Mouse (Mus musculus) kidney, adult 18-20 months (tissue): ENCODE data around the gene Ap3b1.

ENCODE experiments used
- DNase-seq: peaks from one replicate; pipeline ENCODE4 v3.0.0; 2021

Gene Ap3b1

DNA sequence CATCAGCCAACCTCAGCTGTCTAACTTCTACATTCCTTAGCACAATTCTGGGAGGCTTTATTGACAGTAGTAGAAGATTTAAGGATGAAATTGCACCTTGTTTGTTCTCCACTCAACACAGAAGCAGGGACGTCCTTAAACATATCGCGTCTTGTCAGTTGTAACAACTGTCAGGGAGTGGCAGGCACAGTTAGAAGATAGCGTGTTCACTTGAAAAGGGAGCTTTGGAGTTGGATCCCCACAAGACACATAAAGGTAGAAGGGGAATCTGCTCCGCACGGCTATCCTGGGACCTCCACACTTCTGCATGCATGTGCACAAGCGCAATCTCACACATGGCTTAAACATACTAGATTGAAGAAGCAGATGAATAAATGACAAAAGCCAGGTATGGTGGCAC lies 183.3 kb downstream of the Ap3b1 start:
- no peak for DNase-seq

GRCm38 (mm10) chr13:94544211-94544610 lies 185.5 kb downstream of the Ap3b1 start:
- no peak for DNase-seq

- no peak for DNase-seq
These were observed 187.0 kb downstream of the Ap3b1 start for GRCm38 (mm10) chr13:94545739-94546138.

GRCm38 (mm10) chr13:94546246-94546645 lies 187.5 kb downstream of the Ap3b1 start:
- DNase-seq: no peak

DNA sequence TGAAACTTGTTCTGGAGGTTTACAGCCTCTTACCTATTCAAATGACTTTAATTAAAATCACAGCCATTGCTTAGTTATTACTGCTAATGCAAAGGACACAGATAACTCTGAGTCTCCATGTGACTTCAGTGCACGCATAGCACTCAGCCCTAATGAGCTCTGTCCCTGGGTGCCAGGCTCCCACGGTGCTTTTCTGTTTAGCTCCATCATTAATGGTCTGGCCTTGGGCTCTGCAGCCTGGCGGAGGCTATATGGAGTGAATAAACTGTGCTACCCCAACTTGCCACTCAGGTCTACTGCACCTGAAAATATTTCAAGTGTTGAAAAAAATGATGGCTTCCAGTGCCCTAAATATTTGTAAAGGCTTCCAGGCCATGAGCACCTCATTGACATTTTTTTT lies 190.8 kb downstream of the Ap3b1 start:
- DNase-seq: no peak

GRCm38 (mm10) chr13:94550037-94550436 lies 191.3 kb downstream of the Ap3b1 start:
- DNase-seq: no peak

DNA sequence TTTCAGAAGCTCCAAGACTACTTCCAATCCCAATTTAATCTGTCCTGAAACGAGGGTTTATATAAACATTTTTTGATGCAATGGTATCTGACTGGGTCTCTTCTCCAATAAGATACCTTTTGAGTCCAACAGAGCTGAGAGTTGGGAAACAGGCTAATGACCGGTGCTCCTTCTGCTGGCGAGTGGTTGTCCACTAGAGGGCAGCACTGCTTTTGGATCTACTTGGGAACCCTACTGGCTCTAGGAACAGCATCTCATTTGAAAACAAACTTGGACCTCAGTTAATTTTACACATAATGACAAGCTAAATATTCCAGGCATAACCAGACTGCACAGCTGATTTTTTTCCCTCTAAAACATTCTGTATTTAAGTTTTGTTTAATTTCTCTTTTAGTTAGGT lies 201.3 kb downstream of the Ap3b1 start:
- DNase-seq: peak; percentile 71

- DNase-seq: no peak
These were observed 202.1 kb downstream of the Ap3b1 start for GRCm38 (mm10) chr13:94560878-94561277.

- DNase-seq: no peak
These were observed 204.0 kb downstream of the Ap3b1 start for GRCm38 (mm10) chr13:94562652-94563339.

DNA sequence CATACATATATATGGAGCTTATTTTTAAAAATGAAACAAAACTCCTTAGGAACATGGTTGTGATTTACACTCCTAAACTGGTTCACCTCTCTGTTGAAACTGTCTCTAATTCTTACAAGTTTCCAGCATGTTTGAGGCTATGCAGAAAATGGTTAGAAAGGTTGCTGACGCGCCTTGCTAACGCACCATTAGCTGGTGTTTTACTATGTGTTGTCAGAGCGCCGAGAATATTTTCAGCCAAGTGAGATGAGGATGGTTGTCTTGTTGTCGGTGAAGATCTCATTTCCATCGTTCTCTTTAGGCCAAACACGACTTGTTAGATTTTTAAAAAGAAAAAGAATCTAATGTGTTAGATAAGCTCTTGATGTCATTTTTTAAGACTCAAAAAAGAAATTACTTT lies 205.1 kb downstream of the Ap3b1 start:
- DNase-seq: no peak

- DNase-seq: no peak
These were observed 205.7 kb downstream of the Ap3b1 start for GRCm38 (mm10) chr13:94564351-94564994.

GRCm38 (mm10) chr13:94565176-94565575 lies 206.4 kb downstream of the Ap3b1 start:
- DNase-seq: no peak

DNA sequence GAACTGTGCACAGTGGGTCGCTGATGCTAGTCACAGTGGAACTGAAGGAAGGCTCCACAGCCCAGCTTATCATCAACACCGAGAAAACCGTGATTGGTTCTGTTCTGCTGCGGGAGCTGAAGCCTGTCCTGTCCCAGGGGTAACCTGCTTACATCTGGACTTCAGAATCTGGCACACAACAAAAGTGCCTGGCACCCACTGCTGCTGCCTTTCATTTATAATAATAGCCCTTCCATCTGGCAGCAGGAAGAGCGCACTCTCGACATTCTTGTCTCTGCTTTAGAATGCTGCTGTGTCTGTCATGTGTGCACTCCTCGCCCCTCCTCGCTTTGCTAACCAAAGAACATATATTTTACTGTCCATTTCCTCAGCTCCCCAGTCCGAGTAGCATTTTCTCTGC lies 206.9 kb downstream of the Ap3b1 start:
- no peak for DNase-seq

DNA sequence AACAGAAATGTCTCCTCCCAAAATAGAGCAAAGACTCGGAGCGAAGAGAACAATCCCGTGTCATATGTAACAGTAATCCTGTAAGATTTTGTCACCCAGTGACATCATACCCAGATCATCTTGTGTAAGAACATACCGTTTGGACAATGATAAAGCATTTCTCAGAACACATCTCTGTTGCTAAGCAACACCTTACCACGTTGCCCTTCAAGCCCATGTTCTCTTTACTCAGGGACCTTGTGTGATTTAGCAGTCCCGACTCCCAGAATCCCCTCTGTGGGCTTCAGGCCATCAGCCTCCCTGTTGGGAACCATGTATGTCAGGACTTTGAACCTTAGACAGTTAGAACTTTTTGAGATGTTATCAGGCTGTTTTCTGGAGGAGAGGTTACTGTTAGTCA lies 209.0 kb downstream of the Ap3b1 start:
- no peak for DNase-seq

DNA sequence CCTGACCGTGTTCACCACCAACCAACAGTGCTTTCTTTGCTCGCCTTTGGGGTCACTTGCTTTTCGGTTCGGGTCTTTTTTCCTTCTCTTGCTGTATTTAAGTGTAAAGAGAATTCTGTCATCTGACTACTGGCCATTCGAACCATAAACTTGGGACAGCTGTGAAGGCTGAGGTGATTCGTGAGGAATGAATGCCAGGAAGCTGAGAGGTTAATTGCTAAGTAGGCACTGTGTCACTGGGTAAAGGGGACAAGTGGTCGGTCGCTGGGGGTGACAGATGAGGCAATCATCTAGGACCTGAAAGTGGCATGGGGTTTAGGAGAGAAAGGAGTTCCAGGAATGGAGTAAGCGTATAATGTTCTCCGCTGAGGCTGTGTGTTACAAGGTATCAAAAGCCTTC lies 212.2 kb downstream of the Ap3b1 start:
- DNase-seq: no peak

DNA sequence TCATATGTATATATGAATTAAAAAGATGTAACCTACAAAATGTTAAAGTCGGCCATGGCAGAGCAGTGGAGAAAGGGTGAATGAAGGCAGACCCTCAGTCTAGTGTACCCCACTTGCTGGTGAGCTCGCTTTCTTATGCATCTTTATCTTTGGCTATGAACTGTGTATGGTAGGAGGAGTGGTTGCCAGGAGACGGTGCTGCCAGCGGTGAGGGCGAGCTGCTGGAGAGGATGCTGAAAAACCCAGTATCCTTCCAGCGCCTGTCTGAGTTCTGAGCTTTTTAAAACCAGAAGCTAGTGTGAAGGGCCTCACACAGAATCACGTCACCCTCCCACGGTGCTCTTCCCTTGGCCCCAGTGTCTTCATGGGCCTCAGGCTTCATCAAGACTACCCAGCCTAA lies 214.6 kb downstream of the Ap3b1 start:
- no peak for DNase-seq

GRCm38 (mm10) chr13:94573833-94574232 lies 215.1 kb downstream of the Ap3b1 start:
- no peak for DNase-seq

GRCm38 (mm10) chr13:94575607-94576398 lies 217.0 kb downstream of the Ap3b1 start:
- DNase-seq: no peak

DNA sequence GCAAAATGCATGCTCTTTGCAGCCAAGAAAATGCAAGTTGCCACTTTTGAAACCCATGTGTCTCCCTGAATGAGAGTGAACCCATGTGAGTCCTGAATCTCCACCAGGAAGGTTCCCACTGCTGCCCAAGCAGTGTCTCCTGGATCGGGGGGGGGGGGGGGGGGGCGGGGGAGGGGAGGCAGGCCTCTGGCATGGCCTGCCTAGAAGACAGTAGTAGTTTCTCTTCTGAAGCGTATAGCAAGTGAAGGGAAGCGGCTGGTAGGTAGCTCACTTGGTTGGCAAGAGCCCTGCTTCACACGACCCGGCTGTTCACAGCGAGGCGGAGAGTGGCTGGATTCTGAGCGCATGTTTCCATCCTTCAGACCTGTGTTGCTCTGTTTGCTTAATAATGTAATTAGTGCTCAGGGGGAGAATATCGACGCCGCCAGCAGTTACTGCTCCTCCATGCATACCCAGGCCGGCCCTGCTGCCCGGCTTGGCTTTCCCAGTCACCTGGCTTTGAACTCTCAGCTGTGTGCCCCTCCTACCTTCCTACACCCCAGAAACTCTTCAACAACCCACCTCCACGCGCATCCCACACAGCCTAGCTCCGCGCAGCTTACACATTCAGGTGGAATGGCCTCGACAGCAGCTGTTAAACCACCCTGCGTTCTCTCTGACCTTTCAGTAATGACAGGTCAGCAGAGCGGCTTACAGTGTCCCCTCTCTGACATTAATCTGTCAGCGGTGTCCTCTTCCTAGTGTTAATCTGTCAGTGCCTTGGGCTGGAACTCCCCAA lies 217.8 kb downstream of the Ap3b1 start:
- no peak for DNase-seq

- no peak for DNase-seq
These were observed 218.4 kb downstream of the Ap3b1 start for GRCm38 (mm10) chr13:94577177-94577540.

GRCm38 (mm10) chr13:94595289-94595688 lies 236.5 kb downstream of the Ap3b1 start:
- no peak for DNase-seq

- no peak for DNase-seq
These were observed 237.1 kb downstream of the Ap3b1 start for GRCm38 (mm10) chr13:94595701-94596361.
